Mouse (Mus musculus): ENCODE measurements around the gene Fhl2. TPM values are rescaled to one million over a fixed set of nuclear protein-coding genes. Genes with fewer than 3 reads are reported as not detected.

Gene Fhl2
- polyA plus RNA-seq, 1 experiment from 2014 or later: 14.6 TPM

- Histone ChIP-seq H3K27me3 (ENCODE audit: control insufficient read depth, insufficient read depth, low read length) (no peaks in the 10 kb centered on the region), H3K36me3 (replicated peaks; ENCODE audit: control insufficient read depth, insufficient read depth, low read depth, low read length) (no peaks in the 10 kb centered on the region), H3K4me2 (ENCODE audit: low read depth, low read length) (no peak overlapping the region), H3K4me1 (ENCODE audit: control insufficient read depth, insufficient read depth, low read length) (no peaks in the 10 kb centered on the region), H3K4me3 (ENCODE audit: low read depth, low read length) (no peak overlapping the region), H3K27ac (replicated peaks; ENCODE audit: low read depth, low read length) (no peak overlapping the region), H3K9ac (replicated peaks; ENCODE audit: low read length) (no peak overlapping the region), H3K9me3 (replicated peaks; ENCODE audit: control insufficient read depth, low read length) (no peaks in the 10 kb centered on the region)
- 62% methylated on average over 4 of the region's 4 CpGs for WGBS
- DNase-seq (ENCODE audit: low spot score) (no peak), ATAC-seq (replicated peaks; ENCODE audit: insufficient number of reproducible peaks, low FRiP score, low TSS enrichment, low read depth) (no peak)
Measured at GRCm38 (mm10) chr1:43159429-43159828, 37.4 kb downstream of the Fhl2 start.

DNA sequence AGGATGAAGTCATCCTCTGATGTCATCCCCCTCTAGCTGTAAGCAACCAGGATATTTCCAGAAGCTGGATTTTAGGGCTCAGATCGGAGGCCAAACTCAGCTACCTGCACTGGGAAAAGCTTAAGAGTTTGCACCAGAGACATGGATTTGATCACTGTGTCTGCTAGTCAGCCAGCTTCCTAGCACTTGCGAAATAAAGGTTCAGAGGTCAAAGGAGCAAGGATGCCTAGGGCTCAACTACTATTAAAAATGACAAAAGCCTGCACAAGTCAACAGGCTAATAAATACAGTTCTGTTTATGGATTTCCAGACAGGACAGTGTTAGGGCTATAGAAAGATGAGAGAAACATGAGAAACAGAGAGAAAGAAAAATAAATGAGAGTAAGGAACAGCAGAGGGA is 38.9 kb downstream of the Fhl2 start:
- Histone ChIP-seq H3K4me3 (ENCODE audit: low read depth, low read length) (no peak overlapping the region), H3K27me3 (ENCODE audit: control insufficient read depth, insufficient read depth, low read length) (no peaks in the 10 kb centered on the region), H3K9me3 (replicated peaks; ENCODE audit: control insufficient read depth, low read length) (no peaks in the 10 kb centered on the region), H3K36me3 (replicated peaks; ENCODE audit: control insufficient read depth, insufficient read depth, low read depth, low read length) (no peaks in the 10 kb centered on the region), H3K9ac (replicated peaks; ENCODE audit: low read length) (no peak overlapping the region), H3K4me2 (ENCODE audit: low read depth, low read length) (no peak overlapping the region), H3K27ac (replicated peaks; ENCODE audit: low read depth, low read length) (no peak overlapping the region), H3K4me1 (ENCODE audit: control insufficient read depth, insufficient read depth, low read length) (no peaks in the 10 kb centered on the region)
- ATAC-seq (replicated peaks; ENCODE audit: insufficient number of reproducible peaks, low FRiP score, low TSS enrichment, low read depth) (no peak), DNase-seq (ENCODE audit: low spot score) (no peak)
- WGBS: 67% methylated on average over 2 of the region's 2 CpGs

DNA sequence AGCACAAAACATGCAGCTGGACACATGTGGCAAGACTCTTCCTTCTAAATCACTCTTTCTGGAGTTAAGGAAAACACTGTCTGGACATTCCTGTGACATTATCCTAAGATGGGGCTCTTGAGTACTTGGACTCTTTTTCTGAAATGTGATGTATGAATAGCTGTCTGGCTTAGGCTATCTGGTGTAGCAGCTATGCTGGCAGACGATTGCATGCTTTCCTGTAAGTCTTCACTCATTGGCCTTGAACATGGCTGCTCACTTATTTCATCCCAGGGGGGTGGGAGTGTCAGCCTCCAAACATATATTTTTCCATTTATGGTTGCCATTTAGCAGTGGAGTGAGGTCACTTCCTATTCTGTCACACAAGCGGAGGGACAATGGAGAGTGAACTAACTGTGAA is 42.3 kb downstream of the Fhl2 start:
- H3K4me1 ChIP-seq (ENCODE audit: control insufficient read depth, insufficient read depth, low read length): no peaks in the 10 kb centered on the region
- no peaks in the 10 kb centered on the region for H3K27me3 ChIP-seq (ENCODE audit: control insufficient read depth, insufficient read depth, low read length)
- 74% methylated on average over 2 of the region's 2 CpGs for WGBS
- H3K27ac ChIP-seq (replicated peaks; ENCODE audit: low read depth, low read length): no peak overlapping the region
- ATAC-seq (replicated peaks; ENCODE audit: insufficient number of reproducible peaks, low FRiP score, low TSS enrichment, low read depth) (no peak), DNase-seq (ENCODE audit: low spot score) (no peak)
- no peak overlapping the region for H3K9ac ChIP-seq (replicated peaks; ENCODE audit: low read length)
- no peak overlapping the region for H3K4me3 ChIP-seq (ENCODE audit: low read depth, low read length)
- no peaks in the 10 kb centered on the region for H3K9me3 ChIP-seq (replicated peaks; ENCODE audit: control insufficient read depth, low read length)
- H3K4me2 ChIP-seq (ENCODE audit: low read depth, low read length): no peak overlapping the region
- no peaks in the 10 kb centered on the region for H3K36me3 ChIP-seq (replicated peaks; ENCODE audit: control insufficient read depth, insufficient read depth, low read depth, low read length)

GRCm38 (mm10) chr1:43153538-43153937 is 43.2 kb downstream of the Fhl2 start:
- no peaks in the 10 kb centered on the region for H3K36me3 ChIP-seq (replicated peaks; ENCODE audit: control insufficient read depth, insufficient read depth, low read depth, low read length)
- H3K4me2 ChIP-seq (ENCODE audit: low read depth, low read length): no peak overlapping the region
- no peak for DNase-seq (ENCODE audit: low spot score)
- 86% methylated on average over 5 of the region's 5 CpGs for WGBS
- no peaks in the 10 kb centered on the region for H3K27me3 ChIP-seq (ENCODE audit: control insufficient read depth, insufficient read depth, low read length)
- H3K27ac ChIP-seq (replicated peaks; ENCODE audit: low read depth, low read length): no peak overlapping the region
- H3K4me1 ChIP-seq (ENCODE audit: control insufficient read depth, insufficient read depth, low read length): no peaks in the 10 kb centered on the region
- no peaks in the 10 kb centered on the region for H3K9me3 ChIP-seq (replicated peaks; ENCODE audit: control insufficient read depth, low read length)
- ATAC-seq (replicated peaks; ENCODE audit: insufficient number of reproducible peaks, low FRiP score, low TSS enrichment, low read depth): no peak
- no peak overlapping the region for H3K4me3 ChIP-seq (ENCODE audit: low read depth, low read length)
- no peak overlapping the region for H3K9ac ChIP-seq (replicated peaks; ENCODE audit: low read length)

- no peaks in the 10 kb centered on the region for H3K4me1 ChIP-seq (ENCODE audit: control insufficient read depth, insufficient read depth, low read length)
- H3K9me3 ChIP-seq (replicated peaks; ENCODE audit: control insufficient read depth, low read length): no peaks in the 10 kb centered on the region
- DNase-seq (ENCODE audit: low spot score) (no peak), ATAC-seq (replicated peaks; ENCODE audit: insufficient number of reproducible peaks, low FRiP score, low TSS enrichment, low read depth) (no peak)
- no peak overlapping the region for H3K27ac ChIP-seq (replicated peaks; ENCODE audit: low read depth, low read length)
- H3K4me2 ChIP-seq (ENCODE audit: low read depth, low read length): no peak overlapping the region
- no peak overlapping the region for H3K9ac ChIP-seq (replicated peaks; ENCODE audit: low read length)
- H3K27me3 ChIP-seq (ENCODE audit: control insufficient read depth, insufficient read depth, low read length): no peaks in the 10 kb centered on the region
- H3K4me3 ChIP-seq (ENCODE audit: low read depth, low read length): no peak overlapping the region
- no peaks in the 10 kb centered on the region for H3K36me3 ChIP-seq (replicated peaks; ENCODE audit: control insufficient read depth, insufficient read depth, low read depth, low read length)
- WGBS: 89% methylated on average over 4 of the region's 4 CpGs
Measured at GRCm38 (mm10) chr1:43152626-43153025, 44.2 kb downstream of the Fhl2 start.

- H3K4me2 ChIP-seq (ENCODE audit: low read depth, low read length): no peak overlapping the region
- DNase-seq (ENCODE audit: low spot score) (no peak), ATAC-seq (replicated peaks; ENCODE audit: insufficient number of reproducible peaks, low FRiP score, low TSS enrichment, low read depth) (no peak)
- H3K27ac ChIP-seq (replicated peaks; ENCODE audit: low read depth, low read length): no peak overlapping the region
- no peaks in the 10 kb centered on the region for H3K36me3 ChIP-seq (replicated peaks; ENCODE audit: control insufficient read depth, insufficient read depth, low read depth, low read length)
- no peak overlapping the region for H3K9ac ChIP-seq (replicated peaks; ENCODE audit: low read length)
- H3K27me3 ChIP-seq (ENCODE audit: control insufficient read depth, insufficient read depth, low read length): no peaks in the 10 kb centered on the region
- no peaks in the 10 kb centered on the region for H3K9me3 ChIP-seq (replicated peaks; ENCODE audit: control insufficient read depth, low read length)
- H3K4me1 ChIP-seq (ENCODE audit: control insufficient read depth, insufficient read depth, low read length): no peaks in the 10 kb centered on the region
- WGBS: 62% methylated on average over 3 of the region's 3 CpGs
- no peak overlapping the region for H3K4me3 ChIP-seq (ENCODE audit: low read depth, low read length)
Measured at GRCm38 (mm10) chr1:43150225-43150624, 46.6 kb downstream of the Fhl2 start.

DNA sequence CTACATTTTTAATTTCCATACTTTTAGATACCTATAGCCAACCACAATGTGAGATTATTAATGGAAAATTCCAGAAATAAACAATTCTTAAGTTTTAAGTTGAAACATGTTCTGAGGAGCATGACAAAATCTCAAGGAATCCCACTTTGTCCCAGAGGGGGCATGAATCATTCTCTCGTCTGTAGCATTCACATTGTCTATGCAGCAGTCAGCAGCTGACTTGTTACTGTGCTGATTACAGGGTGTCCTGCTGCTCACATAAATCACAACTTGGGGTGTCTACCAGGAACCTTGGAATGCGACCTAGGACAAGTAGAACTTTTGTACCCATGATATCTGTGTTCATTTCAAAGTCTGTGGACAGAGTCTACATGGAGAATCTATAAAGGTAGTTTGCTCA is 49.3 kb downstream of the Fhl2 start:
- no peaks in the 10 kb centered on the region for H3K27me3 ChIP-seq (ENCODE audit: control insufficient read depth, insufficient read depth, low read length)
- H3K4me2 ChIP-seq (ENCODE audit: low read depth, low read length): no peak overlapping the region
- H3K4me3 ChIP-seq (ENCODE audit: low read depth, low read length): no peak overlapping the region
- 72% methylated on average over 2 of the region's 2 CpGs for WGBS
- no peak overlapping the region for H3K27ac ChIP-seq (replicated peaks; ENCODE audit: low read depth, low read length)
- no peaks in the 10 kb centered on the region for H3K9me3 ChIP-seq (replicated peaks; ENCODE audit: control insufficient read depth, low read length)
- no peaks in the 10 kb centered on the region for H3K4me1 ChIP-seq (ENCODE audit: control insufficient read depth, insufficient read depth, low read length)
- no peak overlapping the region for H3K9ac ChIP-seq (replicated peaks; ENCODE audit: low read length)
- ATAC-seq (replicated peaks; ENCODE audit: insufficient number of reproducible peaks, low FRiP score, low TSS enrichment, low read depth) (no peak), DNase-seq (ENCODE audit: low spot score) (no peak)
- no peaks in the 10 kb centered on the region for H3K36me3 ChIP-seq (replicated peaks; ENCODE audit: control insufficient read depth, insufficient read depth, low read depth, low read length)

DNA sequence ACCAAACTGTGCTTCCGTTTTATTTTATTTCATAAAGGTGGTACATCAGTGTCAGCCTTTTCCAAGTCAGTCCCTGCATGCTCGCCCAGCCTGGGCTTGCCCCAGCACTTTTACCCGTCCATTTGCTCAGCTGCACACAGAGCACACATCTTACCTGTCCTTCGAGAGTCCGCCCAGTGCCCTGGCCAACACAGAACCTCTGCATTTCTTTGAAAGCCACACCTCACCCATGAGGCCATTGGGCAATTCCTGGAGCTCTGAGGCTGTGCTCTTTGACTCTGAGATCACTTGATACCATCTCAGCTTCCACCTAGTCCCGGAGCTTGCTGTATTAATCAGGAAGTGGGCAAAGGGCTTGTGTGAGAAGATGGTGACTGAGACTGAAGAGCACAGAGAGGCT is 51.4 kb downstream of the Fhl2 start:
- no peaks in the 10 kb centered on the region for H3K36me3 ChIP-seq (replicated peaks; ENCODE audit: control insufficient read depth, insufficient read depth, low read depth, low read length)
- 79% methylated on average over 6 of the region's 6 CpGs for whole genome bisulfite sequencing
- H3K9ac ChIP-seq (replicated peaks; ENCODE audit: low read length): no peak overlapping the region
- no peak overlapping the region for H3K4me3 ChIP-seq (ENCODE audit: low read depth, low read length)
- DNase-seq (ENCODE audit: low spot score): no peak
- ATAC-seq (replicated peaks; ENCODE audit: insufficient number of reproducible peaks, low FRiP score, low TSS enrichment, low read depth): no peak
- H3K4me1 ChIP-seq (ENCODE audit: control insufficient read depth, insufficient read depth, low read length): no peaks in the 10 kb centered on the region
- no peaks in the 10 kb centered on the region for H3K27me3 ChIP-seq (ENCODE audit: control insufficient read depth, insufficient read depth, low read length)
- H3K4me2 ChIP-seq (ENCODE audit: low read depth, low read length): no peak overlapping the region
- no peaks in the 10 kb centered on the region for H3K9me3 ChIP-seq (replicated peaks; ENCODE audit: control insufficient read depth, low read length)
- no peak overlapping the region for H3K27ac ChIP-seq (replicated peaks; ENCODE audit: low read depth, low read length)
